Mouse (Mus musculus): ENCODE results near the gene Tex46. TPM values are rescaled to one million over a fixed set of nuclear protein-coding genes. Genes with fewer than 3 reads are reported as not detected.

The Tex46 gene
- polyA plus RNA-seq, 1 experiment from 2014 or later = not detected

- no peaks in the 10 kb centered on the region; the same call in 1 of the 2 replicates for H3K4me1 ChIP-seq (ENCODE audit: control insufficient read depth, low read depth, low read length)
- no peaks in the 10 kb centered on the region for H3K9me3 ChIP-seq (replicated peaks; ENCODE audit: control insufficient read depth, low read length)
- no peaks in the 10 kb centered on the region for H3K27me3 ChIP-seq (ENCODE audit: control insufficient read depth, insufficient read depth, low read depth, low read length)
- H3K4me3 ChIP-seq (ENCODE audit: low read depth, low read length) = no peak overlapping the region
- H3K27ac ChIP-seq (ENCODE audit: low read length) = no peak overlapping the region
- no peak overlapping the region for H3K4me2 ChIP-seq (ENCODE audit: low read depth, low read length)
- WGBS (ENCODE audit: insufficient replicate concordance) = 66% methylated on average over 6 of the region's 6 CpGs
- no peaks in the 10 kb centered on the region for H3K36me3 ChIP-seq (ENCODE audit: control insufficient read depth, insufficient read depth)
- ATAC-seq (ENCODE audit: low read depth) = no peak
- H3K9ac ChIP-seq (ENCODE audit: low read depth, low read length) = no peak overlapping the region
These were observed 15.0 kb upstream of the Tex46 start for GRCm38 (mm10) chr4:136595221-136595620.

- Histone ChIP-seq H3K4me1 (ENCODE audit: control insufficient read depth, low read depth, low read length) (peaks cover 14% of the 10 kb centered on the region), H3K4me3 (ENCODE audit: low read depth, low read length) (no peak overlapping the region), H3K27ac (ENCODE audit: low read length) (no peak overlapping the region), H3K27me3 (ENCODE audit: control insufficient read depth, insufficient read depth, low read depth, low read length) (no peaks in the 10 kb centered on the region), H3K9ac (ENCODE audit: low read depth, low read length) (no peak overlapping the region), H3K9me3 (replicated peaks; ENCODE audit: control insufficient read depth, low read length) (no peaks in the 10 kb centered on the region), H3K36me3 (ENCODE audit: control insufficient read depth, insufficient read depth) (no peaks in the 10 kb centered on the region), H3K4me2 (ENCODE audit: low read depth, low read length) (no peak overlapping the region)
- WGBS (ENCODE audit: insufficient replicate concordance) = 70% methylated on average over 7 of the region's 7 CpGs
- ATAC-seq (ENCODE audit: low read depth) = no peak
These were observed 11.9 kb upstream of the Tex46 start for GRCm38 (mm10) chr4:136598268-136598876.

DNA sequence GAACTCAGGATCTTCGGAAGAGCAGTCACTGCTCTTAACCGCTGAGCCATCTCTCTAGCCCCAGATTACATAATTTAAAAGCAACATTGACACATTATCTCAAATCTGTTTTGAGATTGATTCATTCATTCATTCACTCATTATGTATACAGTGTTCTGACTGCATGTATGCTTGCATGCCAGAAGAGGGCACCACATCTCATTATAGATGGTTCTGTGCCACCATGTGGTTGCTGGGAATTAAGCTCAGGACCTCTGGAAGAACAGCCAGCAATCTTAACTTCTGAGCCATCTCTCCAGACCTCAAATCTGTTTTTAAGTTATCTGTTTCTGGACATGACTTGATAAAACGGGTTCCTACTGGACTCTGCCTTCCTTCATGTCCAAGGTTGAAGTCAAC lies 10.4 kb upstream of the Tex46 start:
- no peaks in the 10 kb centered on the region for H3K36me3 ChIP-seq (ENCODE audit: control insufficient read depth, insufficient read depth)
- no peak overlapping the region for H3K4me2 ChIP-seq (ENCODE audit: low read depth, low read length)
- no peak overlapping the region for H3K27ac ChIP-seq (ENCODE audit: low read length)
- H3K4me1 ChIP-seq (ENCODE audit: control insufficient read depth, low read depth, low read length) = peaks cover 14% of the 10 kb centered on the region
- H3K9ac ChIP-seq (ENCODE audit: low read depth, low read length) = no peak overlapping the region
- no peak for ATAC-seq (ENCODE audit: low read depth)
- no peak overlapping the region for H3K4me3 ChIP-seq (ENCODE audit: low read depth, low read length)
- 89% methylated on average over 3 of the region's 3 CpGs for WGBS (ENCODE audit: insufficient replicate concordance)
- no peaks in the 10 kb centered on the region for H3K27me3 ChIP-seq (ENCODE audit: control insufficient read depth, insufficient read depth, low read depth, low read length)
- no peaks in the 10 kb centered on the region for H3K9me3 ChIP-seq (replicated peaks; ENCODE audit: control insufficient read depth, low read length)

- Histone ChIP-seq H3K36me3 (ENCODE audit: control insufficient read depth, insufficient read depth) (no peaks in the 10 kb centered on the region), H3K4me2 (ENCODE audit: low read depth, low read length) (peak overlapping the region; percentile 79; the same call in 1 of the 2 replicates), H3K27me3 (ENCODE audit: control insufficient read depth, insufficient read depth, low read depth, low read length) (no peaks in the 10 kb centered on the region), H3K4me1 (ENCODE audit: control insufficient read depth, low read depth, low read length) (peaks cover 14% of the 10 kb centered on the region), H3K4me3 (ENCODE audit: low read depth, low read length) (no peak overlapping the region; the same call in 1 of the 2 replicates), H3K27ac (ENCODE audit: low read length) (no peak overlapping the region), H3K9ac (ENCODE audit: low read depth, low read length) (no peak overlapping the region), H3K9me3 (replicated peaks; ENCODE audit: control insufficient read depth, low read length) (no peaks in the 10 kb centered on the region)
- no peak for ATAC-seq (ENCODE audit: low read depth)
- 82% methylated on average over 2 of the region's 2 CpGs for WGBS (ENCODE audit: insufficient replicate concordance)
These were observed 9.7 kb upstream of the Tex46 start for GRCm38 (mm10) chr4:136600536-136600935.

- WGBS (ENCODE audit: insufficient replicate concordance) = 1% methylated on average over 13 of the region's 13 CpGs
- peak overlapping the region; percentile 97 for H3K9ac ChIP-seq (ENCODE audit: low read depth, low read length)
- ATAC-seq (ENCODE audit: low read depth) = no peak
- H3K4me1 ChIP-seq (ENCODE audit: control insufficient read depth, low read depth, low read length) = peaks cover 14% of the 10 kb centered on the region
- peak overlapping the region; percentile 95 for H3K4me3 ChIP-seq (ENCODE audit: low read depth, low read length)
- no peaks in the 10 kb centered on the region for H3K27me3 ChIP-seq (ENCODE audit: control insufficient read depth, insufficient read depth, low read depth, low read length)
- no peaks in the 10 kb centered on the region for H3K9me3 ChIP-seq (replicated peaks; ENCODE audit: control insufficient read depth, low read length)
- peak overlapping the region; percentile 79 for H3K4me2 ChIP-seq (ENCODE audit: low read depth, low read length)
- no peaks in the 10 kb centered on the region for H3K36me3 ChIP-seq (ENCODE audit: control insufficient read depth, insufficient read depth)
- peak overlapping the region; percentile 75 for H3K27ac ChIP-seq (ENCODE audit: low read length)
These were observed 8.8 kb upstream of the Tex46 start for GRCm38 (mm10) chr4:136601476-136601875.

- no peaks in the 10 kb centered on the region for H3K36me3 ChIP-seq (ENCODE audit: control insufficient read depth, insufficient read depth)
- H3K4me1 ChIP-seq (ENCODE audit: control insufficient read depth, low read depth, low read length) = peaks cover 14% of the 10 kb centered on the region
- peak overlapping the region; percentile 95 for H3K4me3 ChIP-seq (ENCODE audit: low read depth, low read length)
- H3K9ac ChIP-seq (ENCODE audit: low read depth, low read length) = peak overlapping the region; percentile 97
- ATAC-seq (ENCODE audit: low read depth) = peak; percentile 60
- peak overlapping the region; percentile 79 for H3K4me2 ChIP-seq (ENCODE audit: low read depth, low read length)
- WGBS (ENCODE audit: insufficient replicate concordance) = under 1% methylated on average over 54 of the region's 68 CpGs
- no peaks in the 10 kb centered on the region for H3K9me3 ChIP-seq (replicated peaks; ENCODE audit: control insufficient read depth, low read length)
- peak overlapping the region; percentile 75 for H3K27ac ChIP-seq (ENCODE audit: low read length)
- no peaks in the 10 kb centered on the region for H3K27me3 ChIP-seq (ENCODE audit: control insufficient read depth, insufficient read depth, low read depth, low read length)
These were observed 8.2 kb upstream of the Tex46 start for GRCm38 (mm10) chr4:136602018-136602554.

- H3K4me3 ChIP-seq (ENCODE audit: low read depth, low read length) = peak within 1 kb of the TSS; percentile 95
- H3K9ac ChIP-seq (ENCODE audit: low read depth, low read length) = peak within 1 kb of the TSS; percentile 97
- no peaks in the 10 kb centered on the region for H3K9me3 ChIP-seq (replicated peaks; ENCODE audit: control insufficient read depth, low read length)
- ATAC-seq (ENCODE audit: low read depth) = peak; percentile 88
- peaks cover 14% of the 10 kb centered on the region for H3K4me1 ChIP-seq (ENCODE audit: control insufficient read depth, low read depth, low read length)
- peak within 1 kb of the TSS; percentile 75 for H3K27ac ChIP-seq (ENCODE audit: low read length)
- H3K36me3 ChIP-seq (ENCODE audit: control insufficient read depth, insufficient read depth) = no peaks in the 10 kb centered on the region
- H3K27me3 ChIP-seq (ENCODE audit: control insufficient read depth, insufficient read depth, low read depth, low read length) = no peaks in the 10 kb centered on the region
- under 1% methylated on average over 34 of the region's 45 CpGs for WGBS (ENCODE audit: insufficient replicate concordance)
- peak within 1 kb of the TSS; percentile 79 for H3K4me2 ChIP-seq (ENCODE audit: low read depth, low read length)
These were observed 7.7 kb upstream of the Tex46 start, which contains the start of gene Kdm1a for GRCm38 (mm10) chr4:136602568-136602967. TSS of gene Kdm1a (minus strand) at chr4:136602723.

DNA sequence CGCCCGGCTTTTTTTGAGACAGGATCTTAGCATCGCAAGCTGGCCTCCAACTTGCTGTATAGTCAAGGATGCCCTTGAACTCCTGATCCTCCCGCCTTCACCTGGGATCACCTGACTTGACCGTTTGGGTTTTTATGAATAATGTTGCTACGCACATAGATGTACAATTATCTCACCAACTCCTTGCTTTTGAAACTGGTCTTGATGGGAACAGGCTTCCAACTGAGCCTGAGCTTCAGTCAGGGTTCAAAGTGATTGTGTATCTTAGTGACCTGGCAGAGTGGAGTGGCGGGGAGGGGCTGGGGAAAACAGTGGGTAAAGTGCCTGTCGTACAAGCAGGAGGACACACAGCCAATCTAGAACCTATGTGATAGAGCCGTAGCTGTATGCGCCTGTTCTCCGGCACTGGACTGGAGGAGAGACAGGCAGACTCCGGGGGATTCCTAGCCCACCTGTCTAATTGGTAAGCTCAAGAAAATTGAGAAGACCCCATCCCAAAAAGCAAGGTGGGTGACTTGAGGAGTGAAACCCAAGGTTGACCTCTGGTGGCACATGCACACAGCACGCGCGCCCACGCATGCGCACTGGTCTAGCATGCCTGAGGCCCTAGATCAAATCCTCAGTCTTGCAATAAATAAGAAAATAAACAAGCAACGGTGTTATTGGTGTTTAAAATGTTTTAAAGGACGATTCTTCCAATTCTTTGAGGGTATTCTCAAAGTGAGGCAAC lies 4.3 kb upstream of the Tex46 start:
- ATAC-seq (ENCODE audit: low read depth) = no peak
- no peaks in the 10 kb centered on the region for H3K27me3 ChIP-seq (ENCODE audit: control insufficient read depth, insufficient read depth, low read depth, low read length)
- no peak overlapping the region for H3K27ac ChIP-seq (ENCODE audit: low read length)
- WGBS (ENCODE audit: insufficient replicate concordance) = 79% methylated on average over 19 of the region's 19 CpGs
- H3K4me2 ChIP-seq (ENCODE audit: low read depth, low read length) = no peak overlapping the region
- H3K9ac ChIP-seq (ENCODE audit: low read depth, low read length) = no peak overlapping the region
- peaks cover 9% of the 10 kb centered on the region for H3K4me1 ChIP-seq (ENCODE audit: control insufficient read depth, low read depth, low read length)
- H3K9me3 ChIP-seq (replicated peaks; ENCODE audit: control insufficient read depth, low read length) = no peaks in the 10 kb centered on the region
- no peaks in the 10 kb centered on the region for H3K36me3 ChIP-seq (ENCODE audit: control insufficient read depth, insufficient read depth)
- no peak overlapping the region for H3K4me3 ChIP-seq (ENCODE audit: low read depth, low read length)

GRCm38 (mm10) chr4:136613657-136614056 lies 3.4 kb downstream of the Tex46 start:
- Histone ChIP-seq H3K27me3 (ENCODE audit: control insufficient read depth, insufficient read depth, low read depth, low read length) (no peaks in the 10 kb centered on the region), H3K4me1 (ENCODE audit: control insufficient read depth, low read depth, low read length) (no peaks in the 10 kb centered on the region), H3K9me3 (replicated peaks; ENCODE audit: control insufficient read depth, low read length) (no peaks in the 10 kb centered on the region), H3K9ac (ENCODE audit: low read depth, low read length) (no peak overlapping the region), H3K27ac (ENCODE audit: low read length) (no peak overlapping the region), H3K36me3 (ENCODE audit: control insufficient read depth, insufficient read depth) (no peaks in the 10 kb centered on the region), H3K4me2 (ENCODE audit: low read depth, low read length) (no peak overlapping the region), H3K4me3 (ENCODE audit: low read depth, low read length) (no peak overlapping the region)
- WGBS (ENCODE audit: insufficient replicate concordance) = 47% methylated on average over 7 of the region's 7 CpGs
- ATAC-seq (ENCODE audit: low read depth) = no peak
